ENCODE assay signal across 8 mouse cellular contexts in genomic region chr4:85513288-85513687, GRCm38 (mm10). TPM values are rescaled to one million over a fixed set of nuclear protein-coding genes. Genes with fewer than 3 reads are reported as not detected.
DNase-seq lines count a peak whose midpoint lies in the region; ATAC-seq lines count a peak whose summit lies in the region.

No protein-coding gene starts in this region.

- H3K36me3 ChIP-seq in forebrain, embryonic 16.5 days (ENCODE audit: control insufficient read depth, insufficient read depth) = no peaks in the 10 kb centered on the region
- H3K36me3 ChIP-seq in hindbrain, embryonic 11.5 days (ENCODE audit: control insufficient read depth, insufficient read depth, low read length) = no peaks in the 10 kb centered on the region
- no peaks in the 10 kb centered on the region for H3K36me3 ChIP-seq in liver, embryonic 11.5 days (ENCODE audit: control insufficient read depth, insufficient read depth, low read length)
- H3K36me3 ChIP-seq in neural tube, embryonic 14.5 days (ENCODE audit: control insufficient read depth, insufficient read depth, low read length) = no peaks in the 10 kb centered on the region

- H3K4me3 ChIP-seq in forebrain, embryonic 16.5 days (replicated peaks; ENCODE audit: low read length) = peak overlapping the region; percentile 66
- no peak overlapping the region for H3K4me3 ChIP-seq in hindbrain, embryonic 11.5 days (ENCODE audit: low read depth, low read length)
- no peak overlapping the region for H3K4me3 ChIP-seq in liver, embryonic 11.5 days (ENCODE audit: low read depth, low read length)
- H3K4me3 ChIP-seq in neural tube, embryonic 14.5 days (ENCODE audit: low read depth, low read length) = peak overlapping the region; percentile 48

- H3K27me3 ChIP-seq in forebrain, embryonic 16.5 days (replicated peaks; ENCODE audit: control insufficient read depth, insufficient read depth, low read length) = peaks cover 8% of the 10 kb centered on the region
- peaks cover 2% of the 10 kb centered on the region for H3K27me3 ChIP-seq in hindbrain, embryonic 11.5 days (ENCODE audit: control insufficient read depth, insufficient read depth, low read length)
- peaks cover 5% of the 10 kb centered on the region for H3K27me3 ChIP-seq in liver, embryonic 11.5 days (replicated peaks; ENCODE audit: control insufficient read depth, insufficient read depth, low read length)
- peaks cover 2% of the 10 kb centered on the region; the same call in 1 of the 2 replicates for H3K27me3 ChIP-seq in neural tube, embryonic 14.5 days (ENCODE audit: control insufficient read depth, insufficient read depth, low read length)

- peaks cover 14% of the 10 kb centered on the region for H3K4me1 ChIP-seq in forebrain, embryonic 16.5 days (replicated peaks; ENCODE audit: control insufficient read depth, insufficient read depth, low read length)
- no peaks in the 10 kb centered on the region for H3K4me1 ChIP-seq in hindbrain, embryonic 11.5 days (replicated peaks; ENCODE audit: control insufficient read depth, insufficient read depth, low read length)
- H3K4me1 ChIP-seq in liver, embryonic 11.5 days (replicated peaks; ENCODE audit: control insufficient read depth, insufficient read depth, low read length) = no peaks in the 10 kb centered on the region
- H3K4me1 ChIP-seq in neural tube, embryonic 14.5 days (ENCODE audit: control insufficient read depth, insufficient read depth, low read length) = 0 out of 2 replicates have a peak, but pooled peaks cover 5% of the 10 kb centered on the region

- no peaks in the 10 kb centered on the region for H3K9me3 ChIP-seq in forebrain, embryonic 16.5 days (ENCODE audit: control insufficient read depth, low read length)
- no peaks in the 10 kb centered on the region for H3K9me3 ChIP-seq in hindbrain, embryonic 11.5 days (ENCODE audit: control insufficient read depth, low read length)
- no peaks in the 10 kb centered on the region for H3K9me3 ChIP-seq in liver, embryonic 11.5 days (ENCODE audit: control insufficient read depth, low read length)
- H3K9me3 ChIP-seq in neural tube, embryonic 14.5 days (ENCODE audit: control insufficient read depth, low read length) = no peaks in the 10 kb centered on the region

- DNase-seq in cerebellum, adult 11-12 months = peak; percentile 3
- DNase-seq in cerebellum, adult 8-10 months = no peak
- DNase-seq in hindbrain, embryonic 11.5 days (ENCODE audit: low spot score) = peak; percentile 1
- no peak for DNase-seq in liver, embryonic 11.5 days (ENCODE audit: low spot score)
- DNase-seq in natural killer cell, adult 2 months (ENCODE audit: low spot score in 2 of 2) = no peak
- no peak for DNase-seq in T-cell, adult 2 months (ENCODE audit: low spot score)

- peak overlapping the region; percentile 96 for H3K4me2 ChIP-seq in forebrain, embryonic 16.5 days (ENCODE audit: low read length)
- H3K4me2 ChIP-seq in hindbrain, embryonic 11.5 days (replicated peaks; ENCODE audit: low read depth, low read length) = 0 out of 2 replicates have a peak overlapping the region, but pooled peaks have one; percentile 96
- H3K4me2 ChIP-seq in liver, embryonic 11.5 days = peak overlapping the region; percentile 79
- H3K4me2 ChIP-seq in neural tube, embryonic 14.5 days (ENCODE audit: low read depth, low read length) = peak overlapping the region; percentile 91; the same call in 1 of the 2 replicates

- H3K9ac ChIP-seq in forebrain, embryonic 16.5 days (replicated peaks; ENCODE audit: low read depth, low read length) = no peak overlapping the region
- H3K9ac ChIP-seq in hindbrain, embryonic 11.5 days (ENCODE audit: low read depth, low read length) = no peak overlapping the region
- no peak overlapping the region for H3K9ac ChIP-seq in liver, embryonic 11.5 days (ENCODE audit: low read depth, low read length)
- no peak overlapping the region for H3K9ac ChIP-seq in neural tube, embryonic 14.5 days (replicated peaks; ENCODE audit: low read depth, low read length)

- 34% methylated on average over 7 of the region's 7 CpGs for WGBS in forebrain, embryonic 16.5 days
- WGBS in hindbrain, embryonic 11.5 days = 43% methylated on average over 7 of the region's 7 CpGs
- WGBS in liver, embryonic 11.5 days = 41% methylated on average over 7 of the region's 7 CpGs
- WGBS in neural tube, embryonic 14.5 days = 42% methylated on average over 7 of the region's 7 CpGs

- ATAC-seq in forebrain, embryonic 16.5 days = peak; percentile 14; the same call in 1 of the 2 replicates
- ATAC-seq in hindbrain, embryonic 11.5 days (ENCODE audit: low FRiP score) = no peak
- no peak for ATAC-seq in liver, embryonic 11.5 days (replicated peaks; ENCODE audit: low FRiP score)
- no peak for ATAC-seq in neural tube, embryonic 14.5 days (ENCODE audit: low read depth)

- H3K27ac ChIP-seq in forebrain, embryonic 16.5 days (ENCODE audit: low read length) = no peak overlapping the region
- H3K27ac ChIP-seq in hindbrain, embryonic 11.5 days (ENCODE audit: low read depth, low read length) = no peak overlapping the region
- H3K27ac ChIP-seq in liver, embryonic 11.5 days (ENCODE audit: low read depth, low read length) = no peak overlapping the region
- no peak overlapping the region for H3K27ac ChIP-seq in neural tube, embryonic 14.5 days (ENCODE audit: low read depth, low read length)

RNA-seq across cellular contexts. Expression of gene Adamtsl1, which starts 0.7 kb away (rescaled TPM):
- polyA plus RNA-seq in forebrain, embryonic 16.5 days (2015; fragmentation: Nextera tagmentation; extraction: Ambion mirVana) = 6.7 and 7.1 TPM in 2 replicates
- 7.8 and 11.1 TPM in 2 replicates for polyA plus RNA-seq in hindbrain, embryonic 11.5 days (2014; fragmentation: Nextera tagmentation; extraction: Ambion mirVana)
- polyA plus RNA-seq in liver, embryonic 11.5 days (2014; fragmentation: Nextera tagmentation; extraction: Ambion mirVana) = 2.9 and 4.9 TPM in 2 replicates
- 15.6 and 17.6 TPM in 2 replicates for polyA plus RNA-seq in neural tube, embryonic 14.5 days (2014; fragmentation: Nextera tagmentation; extraction: Ambion mirVana)

Comparison
In these comparisons a context has a peak if more than half of its experiments do, and no peak if none do; other contexts are left out.
1. DNase-seq: peak in cerebellum, adult 11-12 months (single experiment) and hindbrain, embryonic 11.5 days (single experiment); none in cerebellum, adult 8-10 months (single experiment), liver, embryonic 11.5 days (single experiment), natural killer cell, adult 2 months (0 of 2) and T-cell, adult 2 months (single experiment).
2. H3K4me3 ChIP-seq: peak in forebrain, embryonic 16.5 days (single experiment) and neural tube, embryonic 14.5 days (single experiment); none in hindbrain, embryonic 11.5 days (single experiment) and liver, embryonic 11.5 days (single experiment).
3. Peak in every context shown above with its lines, with median percentiles within 50 percentile points of each other: H3K4me2 ChIP-seq.